Mouse (Mus musculus): ENCODE results near the gene 4930442H23Rik. TPM values are rescaled to one million over a fixed set of nuclear protein-coding genes. Genes with fewer than 3 reads are reported as not detected.
A peak's percentile ranks its signal among the peaks of the same experiment; 100 is the strongest.

4930442H23Rik gene
- polyA plus RNA-seq, 1 experiment from 2014 or later, result not detected

DNA sequence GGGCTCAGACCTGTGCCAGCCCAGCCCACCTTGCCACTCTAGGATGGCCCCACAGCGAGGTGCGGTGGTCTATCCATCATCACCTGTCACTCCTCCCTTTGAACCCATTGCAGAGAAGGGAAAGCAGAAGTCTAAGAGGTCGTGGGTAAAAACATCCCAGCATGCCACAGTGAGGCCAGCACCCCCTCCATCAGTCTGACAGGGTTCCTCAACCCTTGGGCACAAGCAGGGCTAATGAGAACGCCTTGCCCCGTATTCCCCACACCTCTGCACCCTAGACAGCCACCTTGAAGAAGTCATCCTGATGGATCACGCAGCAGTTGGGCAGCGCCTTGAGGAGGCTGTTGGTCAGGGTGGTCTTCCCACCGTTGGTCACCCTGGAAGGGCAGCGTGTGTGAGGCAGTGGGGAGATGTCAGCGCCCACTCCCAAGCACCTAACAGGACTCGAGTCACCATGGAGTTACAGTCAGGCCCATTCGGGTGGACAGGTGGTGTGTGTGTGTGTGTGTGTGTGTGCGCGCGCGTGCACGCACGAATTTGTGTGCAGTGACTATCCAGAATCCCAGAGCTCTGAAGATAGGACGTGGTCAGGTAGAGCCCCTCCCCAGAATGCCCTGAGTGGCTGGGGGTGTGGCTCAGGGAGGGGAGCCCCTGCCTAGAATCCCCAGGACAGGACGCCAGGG is 17.1 kb upstream of the 4930442H23Rik start:
- Histone ChIP-seq H3K36me3 (ENCODE audit: control insufficient read depth, insufficient read depth, low read length) (peaks cover 2% of the 10 kb centered on the region; the same call in 1 of the 2 replicates), H3K9me3 (ENCODE audit: control insufficient read depth, low read length) (no peaks in the 10 kb centered on the region), H3K9ac (replicated peaks; ENCODE audit: low read depth, low read length) (no peak overlapping the region), H3K27me3 (ENCODE audit: control insufficient read depth, insufficient read depth, low read length) (no peaks in the 10 kb centered on the region), H3K4me3 (ENCODE audit: low read depth, low read length) (no peak overlapping the region), H3K27ac (ENCODE audit: low read depth, low read length) (no peak overlapping the region), H3K4me2 (ENCODE audit: low read depth, low read length) (no peak overlapping the region), H3K4me1 (ENCODE audit: control insufficient read depth, insufficient read depth, low read length) (no peaks in the 10 kb centered on the region)
- WGBS, result 75% methylated on average over 20 of the region's 20 CpGs
- ATAC-seq (ENCODE audit: low read depth), result no peak

DNA sequence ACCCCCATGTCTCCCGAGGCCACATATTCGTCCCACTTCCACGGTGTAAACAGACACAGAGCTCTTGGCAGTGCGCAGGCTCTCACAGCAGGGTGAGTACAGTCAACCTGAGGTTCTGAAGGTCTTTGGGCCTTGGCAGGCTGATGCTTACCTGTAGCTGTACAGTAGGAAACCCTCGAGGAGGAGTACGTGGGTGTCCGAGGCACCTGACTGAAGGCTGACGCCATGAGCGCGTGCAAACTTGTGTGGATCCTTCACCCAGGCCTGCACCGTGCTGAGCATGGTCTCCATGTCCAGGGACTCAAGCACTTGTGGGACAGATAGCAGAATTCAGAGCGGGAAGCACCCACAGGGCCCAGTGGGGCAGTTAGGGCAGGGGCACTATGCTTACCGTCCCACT is 16.5 kb upstream of the 4930442H23Rik start:
- Histone ChIP-seq H3K4me1 (ENCODE audit: control insufficient read depth, insufficient read depth, low read length) (no peaks in the 10 kb centered on the region), H3K9me3 (ENCODE audit: control insufficient read depth, low read length) (no peaks in the 10 kb centered on the region), H3K9ac (replicated peaks; ENCODE audit: low read depth, low read length) (no peak overlapping the region), H3K4me3 (ENCODE audit: low read depth, low read length) (no peak overlapping the region), H3K27ac (ENCODE audit: low read depth, low read length) (no peak overlapping the region), H3K36me3 (ENCODE audit: control insufficient read depth, insufficient read depth, low read length) (no peaks in the 10 kb centered on the region), H3K4me2 (ENCODE audit: low read depth, low read length) (no peak overlapping the region), H3K27me3 (ENCODE audit: control insufficient read depth, insufficient read depth, low read length) (no peaks in the 10 kb centered on the region)
- WGBS, result 86% methylated on average over 13 of the region's 13 CpGs
- no peak for ATAC-seq (ENCODE audit: low read depth)

GRCm38 (mm10) chr10:81198990-81199389 is 15.3 kb upstream of the 4930442H23Rik start:
- H3K4me1 ChIP-seq (ENCODE audit: control insufficient read depth, insufficient read depth, low read length), result no peaks in the 10 kb centered on the region
- H3K36me3 ChIP-seq (ENCODE audit: control insufficient read depth, insufficient read depth, low read length), result no peaks in the 10 kb centered on the region
- no peak overlapping the region for H3K27ac ChIP-seq (ENCODE audit: low read depth, low read length)
- WGBS, result 88% methylated on average over 6 of the region's 6 CpGs
- no peaks in the 10 kb centered on the region for H3K27me3 ChIP-seq (ENCODE audit: control insufficient read depth, insufficient read depth, low read length)
- H3K4me2 ChIP-seq (ENCODE audit: low read depth, low read length), result no peak overlapping the region
- ATAC-seq (ENCODE audit: low read depth), result no peak
- H3K9ac ChIP-seq (replicated peaks; ENCODE audit: low read depth, low read length), result no peak overlapping the region
- no peak overlapping the region for H3K4me3 ChIP-seq (ENCODE audit: low read depth, low read length)
- no peaks in the 10 kb centered on the region for H3K9me3 ChIP-seq (ENCODE audit: control insufficient read depth, low read length)

DNA sequence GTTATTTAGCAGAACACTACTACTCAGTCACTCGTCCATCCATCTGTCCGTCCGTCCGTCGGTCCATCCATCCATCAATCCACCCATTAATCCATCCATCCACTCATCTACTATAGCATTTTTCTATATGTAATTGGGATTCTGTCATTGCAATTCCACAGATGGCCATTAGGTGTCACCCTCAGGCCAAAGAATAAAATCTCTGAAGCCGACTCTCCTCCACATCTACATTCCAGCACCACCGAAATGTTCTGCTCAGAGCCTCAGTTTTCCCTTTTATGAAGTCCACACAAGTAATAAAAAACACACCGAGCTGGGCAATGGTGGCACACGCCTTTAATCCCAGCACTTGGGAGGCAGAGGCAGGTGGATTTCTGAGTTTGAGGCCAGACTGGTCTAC is 14.6 kb upstream of the 4930442H23Rik start:
- 1% methylated on average over 9 of the region's 9 CpGs for WGBS
- Histone ChIP-seq H3K4me1 (ENCODE audit: control insufficient read depth, insufficient read depth, low read length) (peaks cover under 1% of the 10 kb centered on the region), H3K36me3 (ENCODE audit: control insufficient read depth, insufficient read depth, low read length) (no peaks in the 10 kb centered on the region), H3K4me3 (ENCODE audit: low read depth, low read length) (no peak overlapping the region), H3K9ac (replicated peaks; ENCODE audit: low read depth, low read length) (no peak overlapping the region), H3K9me3 (ENCODE audit: control insufficient read depth, low read length) (no peaks in the 10 kb centered on the region), H3K4me2 (ENCODE audit: low read depth, low read length) (no peak overlapping the region), H3K27ac (ENCODE audit: low read depth, low read length) (no peak overlapping the region), H3K27me3 (ENCODE audit: control insufficient read depth, insufficient read depth, low read length) (no peaks in the 10 kb centered on the region)
- ATAC-seq (ENCODE audit: low read depth), result no peak

DNA sequence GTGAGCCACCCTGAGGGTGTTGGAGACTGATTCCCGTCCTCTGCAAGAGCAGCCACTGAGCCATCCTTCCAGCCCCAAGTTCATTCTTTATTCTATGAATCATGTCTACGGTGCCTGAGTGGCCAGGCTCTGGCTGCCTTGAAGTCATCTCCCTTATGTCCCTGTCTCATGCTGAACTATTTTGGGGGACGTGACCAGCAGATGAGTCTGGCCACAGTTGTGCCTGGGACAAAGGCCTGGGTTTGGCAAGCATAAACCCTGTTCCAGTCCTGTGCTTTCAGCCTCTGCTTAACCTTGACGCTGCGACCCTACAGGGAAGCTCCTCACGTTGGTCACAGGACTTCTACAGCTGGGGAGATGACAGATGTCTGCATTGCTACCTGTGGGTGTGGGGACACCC is 13.7 kb upstream of the 4930442H23Rik start:
- 54% methylated on average over 6 of the region's 6 CpGs for WGBS
- ATAC-seq (ENCODE audit: low read depth), result no peak
- H3K4me3 ChIP-seq (ENCODE audit: low read depth, low read length), result no peak overlapping the region
- no peak overlapping the region for H3K9ac ChIP-seq (replicated peaks; ENCODE audit: low read depth, low read length)
- peaks cover 5% of the 10 kb centered on the region for H3K4me1 ChIP-seq (ENCODE audit: control insufficient read depth, insufficient read depth, low read length)
- H3K36me3 ChIP-seq (ENCODE audit: control insufficient read depth, insufficient read depth, low read length), result no peaks in the 10 kb centered on the region
- no peaks in the 10 kb centered on the region for H3K27me3 ChIP-seq (ENCODE audit: control insufficient read depth, insufficient read depth, low read length)
- H3K9me3 ChIP-seq (ENCODE audit: control insufficient read depth, low read length), result no peaks in the 10 kb centered on the region
- H3K27ac ChIP-seq (ENCODE audit: low read depth, low read length), result no peak overlapping the region
- H3K4me2 ChIP-seq (ENCODE audit: low read depth, low read length), result no peak overlapping the region

- no peak overlapping the region for H3K4me3 ChIP-seq (ENCODE audit: low read depth, low read length)
- peaks cover 5% of the 10 kb centered on the region for H3K4me1 ChIP-seq (ENCODE audit: control insufficient read depth, insufficient read depth, low read length)
- H3K9ac ChIP-seq (replicated peaks; ENCODE audit: low read depth, low read length), result no peak overlapping the region
- no peak for ATAC-seq (ENCODE audit: low read depth)
- H3K27me3 ChIP-seq (ENCODE audit: control insufficient read depth, insufficient read depth, low read length), result no peaks in the 10 kb centered on the region
- 70% methylated on average over 11 of the region's 11 CpGs for WGBS
- H3K27ac ChIP-seq (ENCODE audit: low read depth, low read length), result no peak overlapping the region
- H3K36me3 ChIP-seq (ENCODE audit: control insufficient read depth, insufficient read depth, low read length), result no peaks in the 10 kb centered on the region
- H3K4me2 ChIP-seq (ENCODE audit: low read depth, low read length), result no peak overlapping the region
- H3K9me3 ChIP-seq (ENCODE audit: control insufficient read depth, low read length), result no peaks in the 10 kb centered on the region
These were observed 12.9 kb upstream of the 4930442H23Rik start for GRCm38 (mm10) chr10:81196470-81197065.

GRCm38 (mm10) chr10:81195300-81195699 is 11.7 kb upstream of the 4930442H23Rik start:
- Histone ChIP-seq H3K27ac (ENCODE audit: low read depth, low read length) (no peak overlapping the region), H3K4me3 (ENCODE audit: low read depth, low read length) (no peak overlapping the region), H3K36me3 (ENCODE audit: control insufficient read depth, insufficient read depth, low read length) (peaks cover 4% of the 10 kb centered on the region), H3K27me3 (ENCODE audit: control insufficient read depth, insufficient read depth, low read length) (no peaks in the 10 kb centered on the region), H3K4me1 (ENCODE audit: control insufficient read depth, insufficient read depth, low read length) (peaks cover 5% of the 10 kb centered on the region), H3K9me3 (ENCODE audit: control insufficient read depth, low read length) (no peaks in the 10 kb centered on the region), H3K9ac (replicated peaks; ENCODE audit: low read depth, low read length) (no peak overlapping the region), H3K4me2 (ENCODE audit: low read depth, low read length) (no peak overlapping the region)
- ATAC-seq (ENCODE audit: low read depth), result no peak
- 64% methylated on average over 4 of the region's 4 CpGs for WGBS

DNA sequence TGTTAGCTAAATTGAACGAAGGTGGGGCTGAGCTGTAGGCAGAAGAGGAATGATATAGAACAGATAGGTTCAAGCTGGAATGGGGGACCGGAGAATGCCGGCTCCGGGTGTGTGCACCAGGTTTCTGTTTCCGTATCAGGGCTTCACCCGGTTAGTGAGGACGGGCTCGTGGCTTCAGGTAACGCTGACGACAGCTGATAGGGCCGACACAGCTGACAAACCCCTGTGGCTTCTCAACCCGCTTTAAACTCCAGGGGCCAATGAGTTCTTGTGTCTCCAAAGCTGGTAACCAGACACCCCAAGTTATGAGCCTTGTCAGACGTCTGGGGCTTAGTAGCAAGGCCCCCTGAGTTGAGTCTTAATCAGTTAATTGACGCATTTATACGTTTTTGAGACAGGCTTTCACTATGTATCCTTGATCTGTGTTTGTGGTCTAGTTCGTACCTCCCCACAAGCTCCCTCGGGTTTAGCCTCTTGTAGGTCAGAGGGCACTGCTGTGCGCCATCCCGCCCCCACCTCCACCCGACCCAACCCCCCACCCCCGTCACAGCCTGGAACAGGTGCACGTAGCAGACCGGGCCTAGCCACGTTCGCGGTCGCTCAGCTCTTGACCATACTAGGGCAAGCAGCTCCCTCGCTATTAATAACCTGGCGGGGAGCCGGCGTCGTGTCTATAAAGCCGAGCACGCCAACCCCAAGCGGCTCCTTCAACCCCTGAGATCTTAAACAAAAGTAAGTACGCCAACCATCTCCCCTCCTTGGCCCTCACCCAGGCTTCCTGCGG is 10.5 kb upstream of the 4930442H23Rik start:
- no peak overlapping the region for H3K9ac ChIP-seq (replicated peaks; ENCODE audit: low read depth, low read length)
- H3K27me3 ChIP-seq (ENCODE audit: control insufficient read depth, insufficient read depth, low read length), result no peaks in the 10 kb centered on the region
- 17% methylated on average over 37 of the region's 37 CpGs for WGBS
- no peaks in the 10 kb centered on the region for H3K9me3 ChIP-seq (ENCODE audit: control insufficient read depth, low read length)
- peaks cover 5% of the 10 kb centered on the region for H3K4me1 ChIP-seq (ENCODE audit: control insufficient read depth, insufficient read depth, low read length)
- H3K4me2 ChIP-seq (ENCODE audit: low read depth, low read length), result no peak overlapping the region
- H3K4me3 ChIP-seq (ENCODE audit: low read depth, low read length), result no peak overlapping the region
- peaks cover 10% of the 10 kb centered on the region for H3K36me3 ChIP-seq (ENCODE audit: control insufficient read depth, insufficient read depth, low read length)
- no peak overlapping the region for H3K27ac ChIP-seq (ENCODE audit: low read depth, low read length)
- ATAC-seq (ENCODE audit: low read depth), result no peak

DNA sequence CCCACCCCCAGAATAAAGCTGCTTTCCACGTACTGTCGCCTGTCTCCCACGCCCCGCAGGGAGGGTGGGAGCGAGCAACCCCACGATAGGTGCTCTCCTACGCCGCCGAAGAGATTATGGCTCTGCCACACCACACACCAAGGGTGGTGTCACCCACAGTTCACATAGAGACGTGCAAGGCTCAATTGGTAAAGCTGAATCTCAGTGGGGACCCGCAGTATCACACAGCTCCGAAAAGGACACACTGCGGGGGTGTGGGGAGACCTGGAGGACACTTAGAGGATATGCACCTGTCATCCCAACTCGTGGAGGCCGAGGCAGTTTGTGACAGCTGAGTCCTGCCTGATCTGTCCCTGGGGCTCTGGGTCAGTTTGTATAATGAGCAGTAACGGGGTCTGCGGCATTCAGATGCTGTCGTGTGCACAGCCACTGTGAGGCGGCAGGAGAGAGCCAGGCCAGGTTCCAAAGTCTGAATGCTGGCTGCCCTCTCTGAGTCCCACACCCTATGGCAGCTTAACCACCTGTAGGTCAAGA is 9.4 kb upstream of the 4930442H23Rik start:
- H3K4me3 ChIP-seq (ENCODE audit: low read depth, low read length), result peak overlapping the region; percentile 56
- peaks cover 5% of the 10 kb centered on the region for H3K4me1 ChIP-seq (ENCODE audit: control insufficient read depth, insufficient read depth, low read length)
- no peaks in the 10 kb centered on the region for H3K27me3 ChIP-seq (ENCODE audit: control insufficient read depth, insufficient read depth, low read length)
- peak overlapping the region; percentile 97 for H3K27ac ChIP-seq (ENCODE audit: low read depth, low read length)
- peak overlapping the region; percentile 98 for H3K4me2 ChIP-seq (ENCODE audit: low read depth, low read length)
- H3K9me3 ChIP-seq (ENCODE audit: control insufficient read depth, low read length), result no peaks in the 10 kb centered on the region
- ATAC-seq (ENCODE audit: low read depth), result no peak; the same call in none of the 2 replicates
- H3K9ac ChIP-seq (replicated peaks; ENCODE audit: low read depth, low read length), result peak overlapping the region; percentile 78
- 5% methylated on average over 19 of the region's 19 CpGs for WGBS
- peaks cover 10% of the 10 kb centered on the region for H3K36me3 ChIP-seq (ENCODE audit: control insufficient read depth, insufficient read depth, low read length)

All from neural tube, embryonic 14.5 days (tissue).